Mouse (Mus musculus) embryonic facial prominence, embryonic 13.5 days (tissue): ENCODE results near the gene Wdr46. TPM values are rescaled to one million over a fixed set of nuclear protein-coding genes. Genes with fewer than 3 reads are reported as not detected.

Source experiments
- ATAC-seq: fragments of 200-750 bp; cut with Nextera tagmentation; 2 replicates; pipeline ENCODE4 v1.8.0; 2017; ENCODE audit warnings: low read depth; ENCODE audit not compliant: insufficient number of reproducible peaks, insufficient read depth, low FRiP score, low TSS enrichment
- H3K27ac ChIP-seq: fragments of 300-500 bp; sonication (generic); 2 replicates; pipeline ENCODE4 v1.5.1; 2015; ENCODE audit warnings: moderate library complexity, mild to moderate bottlenecking, inconsistent platforms
- H3K27me3 ChIP-seq: fragments of 300-500 bp; sonication (generic); 2 replicates; pipeline ENCODE4 v1.6.1; 2015; ENCODE audit warnings: mild to moderate bottlenecking, inconsistent platforms
- H3K36me3 ChIP-seq: fragments of 300-500 bp; sonication (generic); 2 replicates; pipeline ENCODE4 v1.6.1; 2015; ENCODE audit warnings: mild to moderate bottlenecking, inconsistent platforms
- H3K4me1 ChIP-seq: fragments of 300-500 bp; sonication (generic); 2 replicates; pipeline ENCODE4 v1.6.1; 2015; ENCODE audit warnings: inconsistent platforms
- H3K4me2 ChIP-seq: fragments of 300-500 bp; sonication (generic); 2 replicates; pipeline ENCODE4 v1.6.1; 2015; ENCODE audit warnings: moderate library complexity, mild to moderate bottlenecking, inconsistent platforms
- H3K4me3 ChIP-seq: fragments of 300-500 bp; sonication (generic); 2 replicates; pipeline ENCODE4 v1.5.1; 2015; ENCODE audit warnings: mild to moderate bottlenecking, inconsistent platforms
- H3K9ac ChIP-seq: fragments of 300-500 bp; sonication (generic); 2 replicates; pipeline ENCODE4 v1.6.1; 2015; ENCODE audit warnings: mild to moderate bottlenecking, inconsistent platforms
- H3K9me3 ChIP-seq: fragments of 300-500 bp; sonication (generic); 2 replicates; pipeline ENCODE4 v1.6.1; 2016; ENCODE audit warnings: inconsistent platforms
- WGBS: fragments of 180-500 bp; shearing (Covaris S2); methylation state at CpG from one replicate; pipeline ENCODE4 v1.1.7; 2015; ENCODE audit warnings: mixed read lengths; 5-methylcytosine and 5-hydroxymethylcytosine counted together
- polyA plus RNA-seq: library from polyadenylated mRNA; unstranded; fragments of >200 nt; fragmentation: Nextera tagmentation; extraction: Ambion mirVana; gene quantifications from 2 replicates; pipeline ENCODE4 v1.2.1, GENCODE M21; 2015

Gene Wdr46
- polyA plus RNA-seq, 1 experiment from 2014 or later: 40.7 TPM

GRCm38 (mm10) chr17:33932448-33932847 lies 8.0 kb upstream of the Wdr46 start:
- 71% methylated on average over 14 of the region's 14 CpGs for WGBS
- Histone ChIP-seq H3K27me3 (no peaks in the 10 kb centered on the region), H3K9ac (peak overlapping the region; percentile 89), H3K4me1 (peaks cover 18% of the 10 kb centered on the region), H3K9me3 (no peaks in the 10 kb centered on the region), H3K27ac (no peak overlapping the region), H3K4me2 (no peak overlapping the region), H3K36me3 (peaks cover 54% of the 10 kb centered on the region), H3K4me3 (no peak overlapping the region)
- no peak for ATAC-seq

GRCm38 (mm10) chr17:33932970-33933369 lies 7.5 kb upstream of the Wdr46 start:
- Histone ChIP-seq H3K27ac (no peak overlapping the region), H3K9me3 (no peaks in the 10 kb centered on the region), H3K27me3 (no peaks in the 10 kb centered on the region), H3K36me3 (peaks cover 53% of the 10 kb centered on the region), H3K4me1 (peaks cover 15% of the 10 kb centered on the region), H3K9ac (peak overlapping the region; percentile 27; the same call in 1 of the 2 replicates), H3K4me2 (no peak overlapping the region), H3K4me3 (no peak overlapping the region)
- WGBS: 87% methylated on average over 15 of the region's 15 CpGs
- ATAC-seq: no peak

DNA sequence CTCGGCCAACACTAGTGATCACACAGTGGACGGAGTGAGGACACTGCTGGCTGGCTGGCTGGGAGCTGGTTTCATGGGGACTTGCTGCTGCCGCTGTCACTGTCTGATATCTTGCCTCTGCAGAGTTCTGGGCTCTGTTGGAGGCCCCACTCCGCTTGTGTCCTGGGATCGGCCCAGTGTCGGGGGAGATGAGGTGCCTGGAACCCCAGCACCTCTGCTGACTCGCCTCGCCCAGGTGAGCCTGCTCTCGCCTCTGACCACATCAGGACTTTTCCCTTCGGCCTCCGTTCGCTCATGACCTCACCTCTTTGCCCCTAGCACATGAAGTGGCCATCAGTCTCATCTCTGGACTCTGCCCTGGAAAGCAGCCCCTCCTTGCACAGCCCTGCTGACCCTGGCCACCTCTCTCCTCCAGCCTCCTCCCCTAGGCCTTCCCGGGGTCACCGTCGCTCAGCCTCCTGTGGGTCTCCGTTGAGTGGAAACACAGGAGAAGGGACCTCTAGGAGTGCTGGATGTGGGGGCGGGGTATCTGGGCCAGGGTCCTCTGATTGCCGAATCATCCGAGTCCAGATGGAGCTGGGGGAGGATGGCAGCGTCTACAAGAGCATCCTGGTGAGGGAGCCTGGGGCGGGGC lies 4.9 kb upstream of the Wdr46 start:
- no peak for ATAC-seq
- Histone ChIP-seq H3K27me3 (no peaks in the 10 kb centered on the region), H3K4me2 (no peak overlapping the region), H3K4me3 (no peak overlapping the region), H3K27ac (no peak overlapping the region), H3K4me1 (peaks cover 20% of the 10 kb centered on the region), H3K9ac (no peak overlapping the region), H3K36me3 (peaks cover 60% of the 10 kb centered on the region), H3K9me3 (no peaks in the 10 kb centered on the region)
- WGBS: 84% methylated on average over 21 of the region's 21 CpGs

GRCm38 (mm10) chr17:33936993-33937392 lies 3.5 kb upstream of the Wdr46 start:
- H3K4me3 ChIP-seq: 0 out of 2 replicates have a peak overlapping the region, but pooled peaks have one; percentile 3
- 0 out of 2 replicates have a peak overlapping the region, but pooled peaks have one; percentile 6 for H3K9ac ChIP-seq
- ATAC-seq: no peak
- H3K27ac ChIP-seq: no peak overlapping the region
- H3K36me3 ChIP-seq: peaks cover 62% of the 10 kb centered on the region
- H3K4me2 ChIP-seq: no peak overlapping the region
- no peaks in the 10 kb centered on the region for H3K9me3 ChIP-seq
- H3K27me3 ChIP-seq: no peaks in the 10 kb centered on the region
- WGBS: 85% methylated on average over 15 of the region's 15 CpGs
- peaks cover 23% of the 10 kb centered on the region for H3K4me1 ChIP-seq

DNA sequence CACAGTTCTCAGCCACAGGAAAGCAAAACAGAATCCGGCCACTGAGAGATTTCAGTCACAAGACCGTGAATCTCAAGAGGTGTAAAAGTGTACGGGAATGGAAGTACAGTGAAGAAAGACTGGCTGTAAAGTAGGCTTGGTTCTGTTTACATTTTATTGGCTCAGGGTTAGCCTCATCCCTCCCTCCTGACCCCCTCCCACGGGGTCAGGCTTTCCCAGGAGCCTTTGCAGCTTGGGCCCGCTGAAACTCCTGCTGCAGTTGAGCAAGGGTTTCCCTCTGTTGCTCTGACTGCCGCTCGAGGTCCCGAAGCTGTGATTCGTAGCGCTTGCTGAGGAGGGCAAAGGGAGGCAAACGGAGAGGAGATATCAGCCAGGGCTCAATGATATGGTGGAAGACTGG lies 1.7 kb upstream of the Wdr46 start:
- no peak for ATAC-seq
- H3K4me3 ChIP-seq: peak overlapping the region; percentile 89; the same call in 1 of the 2 replicates
- WGBS: 80% methylated on average over 11 of the region's 11 CpGs
- peak overlapping the region; percentile 87; the same call in 1 of the 2 replicates for H3K9ac ChIP-seq
- H3K4me2 ChIP-seq: peak overlapping the region; percentile 96
- peaks cover 23% of the 10 kb centered on the region for H3K4me1 ChIP-seq
- H3K36me3 ChIP-seq: peaks cover 60% of the 10 kb centered on the region
- H3K27me3 ChIP-seq: no peaks in the 10 kb centered on the region
- no peak overlapping the region for H3K27ac ChIP-seq
- no peaks in the 10 kb centered on the region for H3K9me3 ChIP-seq

GRCm38 (mm10) chr17:33940981-33941380 lies 521 bp downstream of the Wdr46 start:
- Histone ChIP-seq H3K27ac (no peak overlapping the region), H3K36me3 (peaks cover 61% of the 10 kb centered on the region), H3K9me3 (no peaks in the 10 kb centered on the region), H3K9ac (peak overlapping the region; percentile 87), H3K27me3 (no peaks in the 10 kb centered on the region), H3K4me3 (peak overlapping the region; percentile 89), H3K4me2 (peak overlapping the region; percentile 96), H3K4me1 (peaks cover 23% of the 10 kb centered on the region)
- WGBS: under 1% methylated on average over 26 of the region's 26 CpGs
- ATAC-seq: no peak

GRCm38 (mm10) chr17:33941381-33941780 lies 921 bp downstream of the Wdr46 start:
- Histone ChIP-seq H3K9me3 (no peaks in the 10 kb centered on the region), H3K4me2 (peak overlapping the region; percentile 96), H3K4me3 (peak overlapping the region; percentile 89), H3K36me3 (peaks cover 61% of the 10 kb centered on the region), H3K27ac (no peak overlapping the region), H3K27me3 (no peaks in the 10 kb centered on the region), H3K9ac (peak overlapping the region; percentile 87), H3K4me1 (peaks cover 23% of the 10 kb centered on the region)
- WGBS: 53% methylated on average over 19 of the region's 19 CpGs
- ATAC-seq: no peak

DNA sequence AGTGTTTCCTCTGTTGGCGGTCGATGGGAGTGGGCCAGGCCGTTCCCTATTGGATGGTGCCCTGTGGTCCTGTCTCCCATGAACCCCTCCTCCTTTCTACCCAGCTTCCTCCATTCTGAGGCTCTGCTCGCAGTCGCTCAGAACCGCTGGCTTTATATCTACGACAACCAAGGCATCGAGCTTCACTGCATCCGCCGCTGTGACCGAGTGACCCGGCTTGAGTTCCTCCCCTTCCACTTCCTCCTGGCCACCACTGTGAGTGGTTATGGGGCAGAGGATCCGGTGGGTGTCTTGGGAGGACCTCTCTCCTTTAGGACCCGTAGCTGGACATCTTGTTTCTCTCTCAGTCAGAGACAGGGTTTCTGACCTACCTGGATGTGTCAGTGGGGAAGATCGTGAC lies 3.0 kb downstream of the Wdr46 start:
- Histone ChIP-seq H3K4me3 (no peak overlapping the region), H3K27ac (no peak overlapping the region), H3K9me3 (no peaks in the 10 kb centered on the region), H3K4me1 (peaks cover 23% of the 10 kb centered on the region), H3K27me3 (no peaks in the 10 kb centered on the region), H3K36me3 (peaks cover 63% of the 10 kb centered on the region), H3K4me2 (no peak overlapping the region), H3K9ac (no peak overlapping the region)
- WGBS: 93% methylated on average over 15 of the region's 15 CpGs
- no peak for ATAC-seq

DNA sequence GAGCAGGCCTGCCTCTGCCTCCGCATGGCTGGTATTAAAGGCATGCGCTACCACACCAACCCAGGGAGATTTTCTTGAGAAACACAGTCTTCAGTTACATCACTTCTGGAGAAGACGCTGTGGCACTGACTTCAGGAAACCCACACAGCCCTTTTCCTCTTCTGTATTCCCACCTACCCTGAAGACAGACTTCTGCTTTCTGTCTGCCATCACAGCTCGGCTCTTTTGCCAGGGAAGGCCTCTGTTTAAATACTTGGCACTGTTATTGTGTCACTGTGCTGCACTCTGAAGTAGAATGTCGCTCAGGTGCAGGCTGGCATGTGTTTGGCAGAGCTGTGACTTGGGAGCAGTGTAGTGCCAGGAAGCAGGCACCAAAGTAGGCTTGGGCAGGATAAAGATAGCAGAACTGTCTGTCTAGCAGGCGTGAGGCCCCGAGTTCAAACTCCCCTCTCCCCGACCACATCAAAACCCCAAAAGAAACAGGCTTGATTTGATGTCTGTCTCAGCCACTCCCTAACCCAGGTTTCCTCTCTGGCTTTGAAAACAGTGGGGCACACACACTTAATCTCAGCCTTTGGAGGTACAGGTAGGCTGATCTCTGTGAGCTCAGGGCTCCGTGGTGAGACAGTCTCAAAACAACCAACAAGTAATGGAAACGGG lies 7.1 kb downstream of the Wdr46 start:
- Histone ChIP-seq H3K4me2 (no peak overlapping the region), H3K9me3 (no peaks in the 10 kb centered on the region), H3K4me1 (peaks cover 33% of the 10 kb centered on the region), H3K27me3 (no peaks in the 10 kb centered on the region), H3K27ac (no peak overlapping the region), H3K36me3 (peaks cover 78% of the 10 kb centered on the region), H3K9ac (no peak overlapping the region), H3K4me3 (no peak overlapping the region)
- WGBS: 92% methylated on average over 10 of the region's 10 CpGs
- ATAC-seq: no peak

DNA sequence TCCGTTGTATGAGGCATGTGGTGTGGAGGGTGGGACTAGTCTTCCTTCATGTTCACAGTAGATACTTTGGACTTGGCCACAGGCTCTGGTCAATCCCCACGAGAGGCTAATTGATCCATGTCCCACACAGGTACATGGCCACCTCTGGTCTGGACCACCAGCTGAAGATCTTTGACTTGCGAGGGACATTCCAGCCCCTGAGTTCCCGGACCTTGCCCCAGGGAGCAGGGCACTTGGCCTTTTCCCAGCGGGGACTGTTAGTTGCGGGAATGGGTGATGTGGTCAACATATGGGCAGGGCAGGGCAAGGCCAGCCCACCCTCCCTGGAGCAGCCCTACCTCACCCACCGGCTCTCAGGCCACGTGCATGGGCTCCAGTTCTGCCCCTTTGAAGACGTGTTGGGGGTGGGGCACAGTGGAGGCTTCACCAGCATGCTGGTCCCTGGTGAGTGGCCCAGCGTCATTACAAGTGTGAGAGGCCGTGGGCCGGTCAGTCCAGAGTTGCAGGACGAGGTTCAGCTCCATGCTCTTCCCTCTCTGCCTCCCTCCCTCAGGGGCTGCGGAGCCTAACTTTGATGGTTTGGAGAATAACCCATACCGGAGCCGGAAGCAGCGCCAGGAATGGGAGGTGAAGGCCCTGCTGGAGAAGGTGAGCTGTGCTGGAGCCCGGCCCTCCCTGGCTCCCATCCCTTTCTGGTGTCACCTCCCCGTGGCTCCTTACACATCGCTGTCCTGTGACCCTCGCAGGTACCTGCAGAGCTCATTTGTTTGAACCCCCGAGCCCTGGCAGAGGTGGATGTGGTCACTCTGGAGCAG lies 7.8 kb downstream of the Wdr46 start:
- Histone ChIP-seq H3K4me1 (peaks cover 40% of the 10 kb centered on the region), H3K4me2 (no peak overlapping the region), H3K27ac (no peak overlapping the region), H3K9me3 (no peaks in the 10 kb centered on the region), H3K4me3 (no peak overlapping the region), H3K27me3 (no peaks in the 10 kb centered on the region), H3K9ac (no peak overlapping the region), H3K36me3 (peaks cover 79% of the 10 kb centered on the region)
- no peak for ATAC-seq
- 87% methylated on average over 22 of the region's 22 CpGs for WGBS

GRCm38 (mm10) chr17:33948905-33949537 lies 8.6 kb downstream of the Wdr46 start:
- Histone ChIP-seq H3K9ac (no peak overlapping the region; the same call in 1 of the 2 replicates), H3K4me3 (no peak overlapping the region), H3K4me1 (peaks cover 47% of the 10 kb centered on the region), H3K27ac (no peak overlapping the region), H3K9me3 (no peaks in the 10 kb centered on the region), H3K27me3 (no peaks in the 10 kb centered on the region), H3K4me2 (peak overlapping the region; percentile 98; the same call in 1 of the 2 replicates), H3K36me3 (peaks cover 79% of the 10 kb centered on the region)
- no peak for ATAC-seq
- 91% methylated on average over 19 of the region's 19 CpGs for WGBS
